Mouse (Mus musculus): ENCODE measurements at regions not wholly inside any gene's neighbourhood (a gene's known extent, or its start where the extent isn't known, plus 50 kb on each side); places are given as distances from the start of the nearest gene placed in this dataset.

GRCm38 (mm10) chr13:47848371-47849188, 412.4 kb upstream of the Id4 start:
- 38% methylated on average over 11 of the region's 11 CpGs for WGBS
- H3K9ac ChIP-seq (replicated peaks; ENCODE audit: low read length, poor library complexity, severe bottlenecking): no peak overlapping the region; the same call in 1 of the 2 replicates
- H3K36me3 ChIP-seq (ENCODE audit: insufficient read depth, low read length): no peaks in the 10 kb centered on the region
- TF ChIP-seq CTCF (IDR thresholded peaks at IDR 0.05): no peak
- H3K4me3 ChIP-seq (ENCODE audit: low read depth, low read length): no peak overlapping the region
- no peak overlapping the region for H3K4me2 ChIP-seq (ENCODE audit: low read depth, low read length, poor library complexity, severe bottlenecking)
- H3K27me3 ChIP-seq (ENCODE audit: insufficient read depth, low read length): no peaks in the 10 kb centered on the region
- H3K4me1 ChIP-seq (ENCODE audit: insufficient read depth, low read length): peaks cover 5% of the 10 kb centered on the region; the same call in 1 of the 2 replicates
- ATAC-seq (ENCODE audit: low FRiP score) (peak; percentile 31; the same call in 1 of the 2 replicates), DNase-seq (ENCODE audit: low spot score) (peak; percentile 91)
- peak overlapping the region; percentile 38; the same call in 1 of the 2 replicates for H3K27ac ChIP-seq (ENCODE audit: low read depth, low read length)
- H3K9me3 ChIP-seq (ENCODE audit: low read length): no peaks in the 10 kb centered on the region

- peak overlapping the region; percentile 1; the same call in 1 of the 2 replicates for H3K4me2 ChIP-seq (ENCODE audit: low read depth, low read length, poor library complexity, severe bottlenecking)
- H3K36me3 ChIP-seq (ENCODE audit: insufficient read depth, low read length): no peaks in the 10 kb centered on the region
- H3K4me3 ChIP-seq (ENCODE audit: low read depth, low read length): no peak overlapping the region
- H3K4me1 ChIP-seq (ENCODE audit: insufficient read depth, low read length): peaks cover 6% of the 10 kb centered on the region; the same call in 1 of the 2 replicates
- 9% methylated on average over 22 of the region's 22 CpGs for WGBS
- no peaks in the 10 kb centered on the region for H3K9me3 ChIP-seq (ENCODE audit: low read length)
- H3K27me3 ChIP-seq (ENCODE audit: insufficient read depth, low read length): no peaks in the 10 kb centered on the region
- peak overlapping the region; percentile 55; the same call in 1 of the 2 replicates for H3K27ac ChIP-seq (ENCODE audit: low read depth, low read length)
- 0 out of 2 replicates have a peak overlapping the region, but pooled peaks have one; percentile 8 for H3K9ac ChIP-seq (replicated peaks; ENCODE audit: low read length, poor library complexity, severe bottlenecking)
- DNase-seq (ENCODE audit: low spot score): peak; percentile 35
- ATAC-seq (ENCODE audit: low FRiP score): 0 out of 2 replicates have a peak, but pooled peaks have one; percentile 34
- TF ChIP-seq CTCF (IDR thresholded peaks at IDR 0.05): no peak
Observed at GRCm38 (mm10) chr13:47855422-47856108, 405.5 kb upstream of the Id4 start.

GRCm38 (mm10) chr13:47858946-47859345, 402.1 kb upstream of the Id4 start:
- no peak overlapping the region for H3K4me2 ChIP-seq (ENCODE audit: low read depth, low read length, poor library complexity, severe bottlenecking)
- peaks cover 6% of the 10 kb centered on the region; the same call in 1 of the 2 replicates for H3K4me1 ChIP-seq (ENCODE audit: insufficient read depth, low read length)
- H3K36me3 ChIP-seq (ENCODE audit: insufficient read depth, low read length): no peaks in the 10 kb centered on the region
- no peak for ATAC-seq (ENCODE audit: low FRiP score)
- 63% methylated on average over 4 of the region's 4 CpGs for WGBS
- H3K4me3 ChIP-seq (ENCODE audit: low read depth, low read length): no peak overlapping the region
- TF ChIP-seq CTCF (IDR thresholded peaks at IDR 0.05): no peak
- no peak for DNase-seq (ENCODE audit: low spot score)
- H3K27ac ChIP-seq (ENCODE audit: low read depth, low read length): no peak overlapping the region
- no peaks in the 10 kb centered on the region for H3K27me3 ChIP-seq (ENCODE audit: insufficient read depth, low read length)
- H3K9me3 ChIP-seq (ENCODE audit: low read length): no peaks in the 10 kb centered on the region
- no peak overlapping the region for H3K9ac ChIP-seq (replicated peaks; ENCODE audit: low read length, poor library complexity, severe bottlenecking)

GRCm38 (mm10) chr13:47860316-47860715, 400.7 kb upstream of the Id4 start:
- H3K36me3 ChIP-seq (ENCODE audit: insufficient read depth, low read length): no peaks in the 10 kb centered on the region
- DNase-seq (ENCODE audit: low spot score): peak; percentile 56

GRCm38 (mm10) chr13:47862896-47863295, 398.1 kb upstream of the Id4 start:
- 60% methylated on average over 3 of the region's 3 CpGs for WGBS
- TF ChIP-seq CTCF (IDR thresholded peaks at IDR 0.05): no peak

More at GRCm38 (mm10) chr13:47860316-47860715, 400.7 kb upstream of the Id4 start:
- H3K27me3 ChIP-seq (ENCODE audit: insufficient read depth, low read length): no peaks in the 10 kb centered on the region
- no peak overlapping the region for H3K4me3 ChIP-seq (ENCODE audit: low read depth, low read length)
- no peak overlapping the region for H3K9ac ChIP-seq (replicated peaks; ENCODE audit: low read length, poor library complexity, severe bottlenecking)
- no peak overlapping the region for H3K4me2 ChIP-seq (ENCODE audit: low read depth, low read length, poor library complexity, severe bottlenecking)
- 48% methylated on average over 8 of the region's 8 CpGs for WGBS
- no peaks in the 10 kb centered on the region for H3K9me3 ChIP-seq (ENCODE audit: low read length)
- TF ChIP-seq CTCF (IDR thresholded peaks at IDR 0.05): no peak
- H3K4me1 ChIP-seq (ENCODE audit: insufficient read depth, low read length): peaks cover 6% of the 10 kb centered on the region; the same call in 1 of the 2 replicates
- ATAC-seq (ENCODE audit: low FRiP score): no peak
- H3K27ac ChIP-seq (ENCODE audit: low read depth, low read length): no peak overlapping the region

More at GRCm38 (mm10) chr13:47862896-47863295, 398.1 kb upstream of the Id4 start:
- ATAC-seq (ENCODE audit: low FRiP score): no peak
- Histone ChIP-seq H3K27ac (ENCODE audit: low read depth, low read length) (no peak overlapping the region), H3K9me3 (ENCODE audit: low read length) (no peaks in the 10 kb centered on the region), H3K4me1 (ENCODE audit: insufficient read depth, low read length) (no peaks in the 10 kb centered on the region), H3K4me2 (ENCODE audit: low read depth, low read length, poor library complexity, severe bottlenecking) (no peak overlapping the region), H3K4me3 (ENCODE audit: low read depth, low read length) (no peak overlapping the region), H3K9ac (replicated peaks; ENCODE audit: low read length, poor library complexity, severe bottlenecking) (no peak overlapping the region), H3K27me3 (ENCODE audit: insufficient read depth, low read length) (no peaks in the 10 kb centered on the region), H3K36me3 (ENCODE audit: insufficient read depth, low read length) (no peaks in the 10 kb centered on the region)
- no peak for DNase-seq (ENCODE audit: low spot score)

Data from midbrain, postnatal 0 days (tissue).